Mouse (Mus musculus): ENCODE data around the gene Mast4.

DNA sequence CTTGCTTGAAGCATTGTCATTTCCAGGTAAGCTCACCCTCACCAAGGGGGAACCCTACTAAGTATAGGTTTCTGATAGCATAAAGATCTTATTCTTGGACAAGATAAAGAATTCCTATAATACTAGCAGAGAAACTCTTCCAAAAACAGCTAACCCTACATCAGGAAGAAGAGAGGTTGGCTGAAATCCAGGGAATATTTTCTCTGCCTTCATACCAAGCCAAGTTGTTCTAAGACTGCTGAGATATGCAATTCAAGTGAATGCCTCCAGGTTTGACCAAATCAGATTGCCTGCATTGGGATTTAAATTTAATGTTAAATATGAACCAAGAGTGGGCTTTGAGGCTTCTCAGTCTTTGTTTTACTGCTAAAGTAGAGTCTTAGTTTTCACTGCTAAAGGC, 608.9 kb downstream of the Mast4 start:
- TF ChIP-seq TAL1 (IDR thresholded peaks at IDR 0.05; ENCODE audit: low read length) (no peak), GATA1 (IDR thresholded peaks at IDR 0.05; ENCODE audit: low read length) (no peak)

All from erythroblast, embryonic 14.5 days (primary cell).